Mouse (Mus musculus) ES-Bruce4 (cell line): ENCODE results near the gene Gys2. TPM values are rescaled to one million over a fixed set of nuclear protein-coding genes. Genes with fewer than 3 reads are reported as not detected.
"Not testable (repeated sequence)": the region's sequence is repeated elsewhere in the genome, so short reads cannot be mapped to it uniquely, and the experiment has no call there.

ENCODE experiments used
- H3K27ac ChIP-seq: 2 replicates; pipeline ENCODE4 v1.5.1; 2012; ENCODE audit warnings: low read length, inconsistent platforms; ENCODE audit not compliant: insufficient read depth
- H3K27me3 ChIP-seq: 2 replicates; pipeline ENCODE4 v1.6.1; 2012; ENCODE audit warnings: mild to moderate bottlenecking, low read length, inconsistent platforms; ENCODE audit not compliant: control insufficient read depth, poor library complexity, insufficient read depth, severe bottlenecking
- H3K36me3 ChIP-seq: 2 replicates; pipeline ENCODE4 v1.6.1; 2012; ENCODE audit warnings: inconsistent platforms, mild to moderate bottlenecking, low read length, moderate library complexity; ENCODE audit not compliant: control insufficient read depth, poor library complexity, insufficient read depth, severe bottlenecking
- H3K4me1 ChIP-seq: one replicate; pipeline ENCODE4 v1.8.1; 2011; ENCODE audit warnings: low read length; ENCODE audit not compliant: control insufficient read depth, insufficient read depth
- H3K4me3 ChIP-seq: 2 replicates; pipeline ENCODE4 v1.5.1; 2011; ENCODE audit warnings: low read depth, mild to moderate bottlenecking, low read length
- H3K9ac ChIP-seq: 2 replicates; pipeline ENCODE4 v1.6.1; 2012; ENCODE audit warnings: low read depth, mild to moderate bottlenecking, inconsistent platforms; ENCODE audit not compliant: poor library complexity, severe bottlenecking
- H3K9me3 ChIP-seq: replicated peaks from 2 replicates; pipeline ENCODE4 v1.6.1; 2012; ENCODE audit warnings: mild to moderate bottlenecking, low read length, inconsistent platforms; ENCODE audit not compliant: control insufficient read depth, poor library complexity, insufficient read depth, severe bottlenecking
- CTCF ChIP-seq: IDR thresholded peaks from one replicate; pipeline ENCODE4 v1.8.1; 2011; ENCODE audit warnings: low read depth, low read length
- EP300 ChIP-seq: IDR thresholded peaks from 2 replicates; pipeline ENCODE4 v1.6.1; 2011; ENCODE audit warnings: low read depth, low read length; ENCODE audit not compliant: insufficient read depth
- POLR2A ChIP-seq: IDR thresholded peaks from one replicate; pipeline ENCODE4 v1.8.1; 2011; ENCODE audit warnings: low read length; ENCODE audit not compliant: insufficient read depth
- polyA plus RNA-seq: library from polyadenylated mRNA; stranded (reverse); fragments of >200 nt; gene quantifications from 2 replicates; pipeline ENCODE4 v1.2.4, GENCODE M21; 2011; ENCODE audit warnings: low read depth; ENCODE audit not compliant: missing spikeins, insufficient read depth, insufficient read length

Gys2 gene
- not detected in 2 replicates for polyA plus RNA-seq

- H3K4me3 ChIP-seq, result no peak within 1 kb of the TSS
- no peak for TF ChIP-seq POLR2A
- TF ChIP-seq EP300, result no peak
- no peak for TF ChIP-seq CTCF
- no peak within 1 kb of the TSS for H3K9ac ChIP-seq
These were observed at the start of gene Gys2 for GRCm38 (mm10) chr6:142472801-142473203. Gene Gys2 (minus strand): TSS chr6:142473109.

DNA sequence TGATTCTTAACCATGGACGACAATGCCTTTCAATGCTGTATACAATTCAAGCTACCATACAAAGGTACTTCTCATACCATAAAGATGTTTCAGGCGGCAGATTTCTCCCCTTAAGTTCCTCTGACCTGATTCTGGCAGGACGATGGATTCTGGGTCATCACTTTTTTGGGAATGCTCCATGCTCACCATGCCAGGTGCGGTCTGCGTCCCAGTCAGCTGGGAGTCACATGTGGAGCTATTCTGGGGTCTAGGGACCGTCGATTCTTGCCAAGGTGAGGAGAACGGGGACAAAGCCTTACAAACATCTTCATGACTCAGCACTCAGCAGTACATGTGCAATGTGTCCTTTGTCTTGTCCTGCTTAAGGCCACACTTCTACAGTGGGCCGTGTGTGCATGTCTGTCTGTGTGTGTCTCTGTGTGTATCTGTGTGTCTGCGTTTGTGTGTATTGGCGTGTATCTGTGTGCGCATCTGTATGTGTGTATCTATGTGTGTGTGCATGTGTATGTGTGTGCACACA lies 48.7 kb upstream of the Gys2 start:
- no peak overlapping the region for H3K9ac ChIP-seq
- no peaks in the 10 kb centered on the region for H3K9me3 ChIP-seq
- H3K36me3 ChIP-seq, result no peaks in the 10 kb centered on the region
- no peaks in the 10 kb centered on the region for H3K27me3 ChIP-seq
- no peaks in the 10 kb centered on the region for H3K4me1 ChIP-seq
- H3K4me3 ChIP-seq, result no peak overlapping the region
- no peak overlapping the region for H3K27ac ChIP-seq
- TF ChIP-seq POLR2A, result no peak
- TF ChIP-seq EP300, result no peak
- no peak for TF ChIP-seq CTCF

More at GRCm38 (mm10) chr6:142472801-142473203, at the start of gene Gys2:
- Histone ChIP-seq H3K36me3 (no peaks in the 10 kb centered on the region), H3K27me3 (no peaks in the 10 kb centered on the region), H3K4me1 (no peaks in the 10 kb centered on the region), H3K27ac (no peak within 1 kb of the TSS), H3K9me3 (no peaks in the 10 kb centered on the region)

DNA sequence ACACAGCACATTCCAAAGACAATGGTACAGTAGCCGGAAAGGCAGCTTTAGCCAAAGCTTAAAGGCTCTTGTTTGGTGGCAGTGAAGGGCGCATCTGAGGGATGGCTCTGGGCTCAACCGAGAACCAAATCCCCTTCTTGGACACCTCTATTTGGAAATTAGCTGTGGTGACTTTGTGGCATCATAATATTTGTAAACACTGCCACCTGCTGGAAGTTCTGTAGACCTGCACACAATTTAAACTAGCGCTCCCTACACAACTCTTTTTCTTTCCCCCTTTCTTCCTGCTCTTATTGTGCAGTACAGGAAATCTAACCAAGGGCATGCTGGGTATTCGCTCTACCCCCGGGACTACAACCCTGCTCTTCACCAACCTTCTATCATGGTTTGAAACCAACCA lies 46.2 kb upstream of the Gys2 start:
- Histone ChIP-seq H3K9me3 (no peaks in the 10 kb centered on the region), H3K27ac (no peak overlapping the region), H3K9ac (no peak overlapping the region), H3K36me3 (no peaks in the 10 kb centered on the region), H3K27me3 (no peaks in the 10 kb centered on the region), H3K4me1 (peaks cover 3% of the 10 kb centered on the region), H3K4me3 (no peak overlapping the region)
- TF ChIP-seq EP300, result no peak
- TF ChIP-seq CTCF, result peak; percentile 7

GRCm38 (mm10) chr6:142515379-142515778 lies 42.5 kb upstream of the Gys2 start:
- H3K36me3 ChIP-seq, H3K4me1 ChIP-seq, H3K27me3 ChIP-seq, H3K9ac ChIP-seq, H3K4me3 ChIP-seq, H3K9me3 ChIP-seq, H3K27ac ChIP-seq: not testable (repeated sequence)

DNA sequence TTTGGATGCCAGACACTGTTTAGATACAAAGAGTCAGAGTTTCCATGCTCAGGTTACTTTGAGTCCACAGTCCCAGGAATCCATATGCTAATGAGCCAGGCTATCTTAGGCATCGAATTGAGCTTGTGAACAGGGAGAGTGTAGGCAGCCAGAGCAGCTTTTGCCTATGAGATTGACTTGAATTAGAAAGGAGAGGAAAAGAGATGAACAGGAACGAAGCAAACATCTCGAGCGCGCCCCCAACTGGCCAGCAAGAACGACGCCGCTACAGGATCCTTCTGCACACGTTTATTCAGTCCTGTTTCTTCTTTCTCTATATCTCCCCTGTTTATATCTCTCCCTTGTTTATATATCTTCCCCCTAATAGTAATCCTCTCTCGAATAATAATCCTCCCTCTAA lies 42.0 kb upstream of the Gys2 start:
- no peaks in the 10 kb centered on the region for H3K9me3 ChIP-seq
- H3K4me1 ChIP-seq, result peaks cover 3% of the 10 kb centered on the region
- H3K4me3 ChIP-seq, result no peak overlapping the region
- H3K27me3 ChIP-seq, result no peaks in the 10 kb centered on the region
- H3K36me3 ChIP-seq, result no peaks in the 10 kb centered on the region
- 0 out of 2 replicates have a peak overlapping the region, but pooled peaks have one; percentile 39 for H3K27ac ChIP-seq
- TF ChIP-seq CTCF, result peak; percentile 55
- TF ChIP-seq POLR2A, result no peak
- TF ChIP-seq EP300, result no peak
- no peak overlapping the region for H3K9ac ChIP-seq

DNA sequence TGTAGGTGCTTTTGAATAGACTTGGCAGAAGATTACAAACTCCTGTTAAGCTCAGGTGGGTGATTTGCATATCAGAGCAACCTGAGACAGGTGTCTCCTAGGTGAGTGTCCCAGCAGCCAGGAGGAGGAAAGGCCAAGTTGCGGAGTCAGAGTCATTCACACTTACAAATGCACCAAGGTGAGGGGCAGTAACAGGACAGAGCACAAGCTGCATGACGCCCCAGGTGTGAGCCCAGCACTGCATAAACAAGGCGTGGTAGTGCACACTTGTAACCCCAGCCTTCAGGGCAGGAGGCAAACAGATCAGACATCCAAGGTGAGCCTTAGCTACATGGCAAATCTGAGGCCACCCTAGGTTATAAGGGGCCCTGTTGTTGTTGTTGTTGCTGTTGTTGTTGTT lies 40.0 kb upstream of the Gys2 start:
- H3K27ac ChIP-seq, result no peak overlapping the region
- H3K9ac ChIP-seq, result no peak overlapping the region
- no peak overlapping the region for H3K4me3 ChIP-seq
- no peak for TF ChIP-seq CTCF
- TF ChIP-seq EP300, result peak; percentile 99
- TF ChIP-seq POLR2A, result no peak
- no peaks in the 10 kb centered on the region for H3K27me3 ChIP-seq
- H3K4me1 ChIP-seq, result peaks cover 3% of the 10 kb centered on the region
- no peaks in the 10 kb centered on the region for H3K36me3 ChIP-seq
- H3K9me3 ChIP-seq, result no peaks in the 10 kb centered on the region
